In genomic region chr5:109601080-109601479, GRCm38 (mm10) we compare ENCODE assay signal across 9 mouse cellular contexts. TPM values are rescaled to one million over a fixed set of nuclear protein-coding genes. Genes with fewer than 3 reads are reported as not detected.
DNase-seq lines count a peak whose midpoint lies in the region; ATAC-seq and TF ChIP-seq lines count a peak whose summit lies in the region.
"Had no signal": no experiment of that assay in that cellular context is flagged by ENCODE, and none has a peak within 500 bp of the region (broad histone marks: within the 10 kb centered on the region; RNA-seq: fewer than 3 reads in every experiment).

No protein-coding gene starts in this region.

- peak; percentile 91 for TF ChIP-seq RAD21 in MEL (IDR thresholded peaks at IDR 0.05; ENCODE audit: low read depth, low read length)

- H3K9me3 ChIP-seq in heart, postnatal 0 days (replicated peaks; ENCODE audit: control insufficient read depth, low read length) = 0 out of 2 replicates have a peak, but pooled peaks cover 2% of the 10 kb centered on the region
- no peaks in the 10 kb centered on the region for H3K9me3 ChIP-seq in MEL (replicated peaks; ENCODE audit: insufficient read depth, low read length)
- peaks cover 53% of the 10 kb centered on the region for H3K9me3 ChIP-seq in embryonic facial prominence, embryonic 10.5 days
- H3K9me3 ChIP-seq in stomach, embryonic 14.5 days (ENCODE audit: control insufficient read depth, low read depth, low read length) = no peaks in the 10 kb centered on the region
- peaks cover 74% of the 10 kb centered on the region for H3K9me3 ChIP-seq in midbrain, embryonic 10.5 days (replicated peaks)

- 17% methylated on average over 3 of the region's 3 CpGs for WGBS in heart, postnatal 0 days
- 22% methylated on average over 3 of the region's 3 CpGs for WGBS in embryonic facial prominence, embryonic 10.5 days
- 9% methylated on average over 3 of the region's 3 CpGs for WGBS in stomach, embryonic 14.5 days
- 35% methylated on average over 3 of the region's 3 CpGs for WGBS in midbrain, embryonic 10.5 days

- H3K4me2 ChIP-seq in heart, postnatal 0 days (ENCODE audit: low read depth, low read length) = no peak overlapping the region
- no peak overlapping the region for H3K4me2 ChIP-seq in stomach, embryonic 14.5 days (replicated peaks; ENCODE audit: low read depth, low read length)
- H3K4me2 ChIP-seq: embryonic facial prominence, embryonic 15.5 days had no signal

- TF ChIP-seq CTCF in heart, postnatal 0 days (IDR thresholded peaks at IDR 0.05; ENCODE audit: low read depth) = peak; percentile 39; the same call in 1 of the 2 replicates
- peak; percentile 55 to 88 (median 86) for TF ChIP-seq CTCF in MEL (IDR thresholded peaks at IDR 0.05 in 2 of 3, conservative IDR thresholded peaks at IDR 0.05 in 1 of 3; ENCODE audit: control insufficient read depth in 1 of 3, insufficient read depth in 1 of 3, low read depth in 2 of 3, low read length in 3 of 3, poor library complexity in 1 of 3, severe bottlenecking in 1 of 3)

- H3K4me1 ChIP-seq in heart, postnatal 0 days (ENCODE audit: control insufficient read depth, insufficient read depth) = no peaks in the 10 kb centered on the region
- H3K4me1 ChIP-seq in MEL (ENCODE audit: control insufficient read depth in 1 of 2, insufficient read depth in 2 of 2, low read length in 2 of 2) = no peaks in the 10 kb centered on the region
- H3K4me1 ChIP-seq in embryonic facial prominence, embryonic 10.5 days = no peaks in the 10 kb centered on the region
- no peaks in the 10 kb centered on the region for H3K4me1 ChIP-seq in stomach, embryonic 14.5 days (ENCODE audit: control insufficient read depth, insufficient read depth, low read length)
- no peaks in the 10 kb centered on the region for H3K4me1 ChIP-seq in midbrain, embryonic 10.5 days
- H3K4me1 ChIP-seq: embryonic facial prominence, embryonic 15.5 days had no signal

- no peaks in the 10 kb centered on the region for H3K36me3 ChIP-seq in heart, postnatal 0 days (replicated peaks; ENCODE audit: control insufficient read depth, insufficient read depth, low read length)
- no peaks in the 10 kb centered on the region for H3K36me3 ChIP-seq in MEL (ENCODE audit: control insufficient read depth in 1 of 2, insufficient read depth in 2 of 2, low read length in 2 of 2)
- H3K36me3 ChIP-seq in embryonic facial prominence, embryonic 10.5 days (replicated peaks) = no peaks in the 10 kb centered on the region
- no peaks in the 10 kb centered on the region for H3K36me3 ChIP-seq in stomach, embryonic 14.5 days (ENCODE audit: control insufficient read depth, insufficient read depth, low read length)
- H3K36me3 ChIP-seq in midbrain, embryonic 10.5 days = no peaks in the 10 kb centered on the region
- H3K36me3 ChIP-seq: embryonic facial prominence, embryonic 15.5 days had no signal

- ATAC-seq in heart, postnatal 0 days (ENCODE audit: insufficient read depth, low read depth) = no peak
- ATAC-seq in stomach, embryonic 14.5 days (ENCODE audit: insufficient number of reproducible peaks, insufficient read depth, low FRiP score, low read depth) = 0 out of 2 replicates have a peak, but pooled peaks have one; percentile 4

- intact Hi-C loops in left cerebral cortex, postnatal 4 days (cut with DNase I) = no loop called here

- DNase-seq in heart, postnatal 0 days (ENCODE audit: low spot score) = no peak
- DNase-seq in heart, adult 9 months (ENCODE audit: low spot score in 2 of 2) = no peak
- DNase-seq in 3T3-L1 (ENCODE audit: low read depth, low spot score) (peak; percentile 63), MEL (ENCODE audit: low read depth, low spot score) (peak; percentile 57)
- peak; percentile 13 for DNase-seq in embryonic facial prominence, embryonic 10.5 days (ENCODE audit: low spot score)
- DNase-seq in left cerebral cortex, postnatal 4 days = peak; percentile 5
- no peak for DNase-seq in midbrain, embryonic 10.5 days (ENCODE audit: low spot score)

- H3K9ac ChIP-seq in heart, postnatal 0 days (replicated peaks; ENCODE audit: low read depth, low read length) = no peak overlapping the region
- H3K9ac ChIP-seq in MEL (ENCODE audit: control insufficient read depth, low read depth, low read length, poor library complexity, severe bottlenecking) = no peak overlapping the region
- no peak overlapping the region for H3K9ac ChIP-seq in stomach, embryonic 14.5 days (replicated peaks; ENCODE audit: low read depth, low read length)
- H3K9ac ChIP-seq: embryonic facial prominence, embryonic 15.5 days had no signal

- TF ChIP-seq POLR2A in MEL (IDR thresholded peaks at IDR 0.05; ENCODE audit: control insufficient read depth in 1 of 2, insufficient read depth in 1 of 2, low read depth in 1 of 2, low read length in 2 of 2, poor library complexity in 1 of 2) = no peak

- no peak overlapping the region for H3K27ac ChIP-seq in heart, postnatal 0 days (ENCODE audit: low read depth)
- no peak overlapping the region for H3K27ac ChIP-seq in MEL (ENCODE audit: control insufficient read depth, low read depth, low read length)
- H3K27ac ChIP-seq in embryonic facial prominence, embryonic 10.5 days (replicated peaks) = no peak overlapping the region
- H3K27ac ChIP-seq in stomach, embryonic 14.5 days (ENCODE audit: low read length) = no peak overlapping the region
- H3K27ac ChIP-seq in midbrain, embryonic 10.5 days (replicated peaks) = no peak overlapping the region
- H3K27ac ChIP-seq: embryonic facial prominence, embryonic 15.5 days had no signal

- TF ChIP-seq EP300 in heart, postnatal 0 days (IDR thresholded peaks at IDR 0.05; ENCODE audit: low read depth) = no peak
- no peak for TF ChIP-seq EP300 in MEL (IDR thresholded peaks at IDR 0.05; ENCODE audit: low read depth in 1 of 2, low read length in 2 of 2)

- H3K27me3 ChIP-seq in heart, postnatal 0 days (ENCODE audit: control insufficient read depth, insufficient read depth, low read length) = no peaks in the 10 kb centered on the region
- no peaks in the 10 kb centered on the region for H3K27me3 ChIP-seq in MEL (ENCODE audit: control insufficient read depth in 1 of 2, insufficient read depth in 2 of 2, low read length in 2 of 2)
- H3K27me3 ChIP-seq in embryonic facial prominence, embryonic 10.5 days (replicated peaks; ENCODE audit: low read depth, poor library complexity, severe bottlenecking) = no peaks in the 10 kb centered on the region
- H3K27me3 ChIP-seq in stomach, embryonic 14.5 days (ENCODE audit: control insufficient read depth, insufficient read depth, low read length) = no peaks in the 10 kb centered on the region
- H3K27me3 ChIP-seq in midbrain, embryonic 10.5 days (ENCODE audit: low read depth, poor library complexity, severe bottlenecking) = no peaks in the 10 kb centered on the region
- H3K27me3 ChIP-seq: embryonic facial prominence, embryonic 15.5 days had no signal

- no peak overlapping the region for H3K4me3 ChIP-seq in heart, postnatal 0 days (ENCODE audit: low read depth, low read length)
- no peak overlapping the region for H3K4me3 ChIP-seq in MEL (ENCODE audit: control insufficient read depth in 1 of 2, insufficient read depth in 1 of 2, low read depth in 2 of 2, low read length in 2 of 2)
- H3K4me3 ChIP-seq in embryonic facial prominence, embryonic 10.5 days = no peak overlapping the region
- H3K4me3 ChIP-seq in stomach, embryonic 14.5 days (ENCODE audit: low read depth, low read length) = no peak overlapping the region
- H3K4me3 ChIP-seq in midbrain, embryonic 10.5 days = no peak overlapping the region
- H3K4me3 ChIP-seq: embryonic facial prominence, embryonic 15.5 days had no signal

- H3K79me2 ChIP-seq in MEL (ENCODE audit: control insufficient read depth, insufficient read depth, low read length, poor library complexity) = no peaks in the 10 kb centered on the region

TF ChIP-seq in MEL, 35 proteins besides CTCF, POLR2A, EP300 and RAD21 (continues in another document):
- TF ChIP-seq USF1 (IDR thresholded peaks at IDR 0.05; ENCODE audit: low read depth, low read length) = no peak
- TF ChIP-seq TCF12 (IDR thresholded peaks at IDR 0.05; ENCODE audit: low read depth, low read length) = no peak
- no peak for TF ChIP-seq MAZ (IDR thresholded peaks at IDR 0.05; ENCODE audit: low read depth, low read length)
- no peak for TF ChIP-seq E2F4 (IDR thresholded peaks at IDR 0.05; ENCODE audit: borderline replicate concordance, low read depth, low read length)
- TF ChIP-seq ELF1 (IDR thresholded peaks at IDR 0.05; ENCODE audit: low read depth, low read length) = no peak
- TF ChIP-seq TBP (IDR thresholded peaks at IDR 0.05; ENCODE audit: low read depth, low read length) = no peak
- TF ChIP-seq MAX (IDR thresholded peaks at IDR 0.05; ENCODE audit: low read length) = no peak
- TF ChIP-seq ZC3H11A (IDR thresholded peaks at IDR 0.05; ENCODE audit: low read depth, low read length) = peak; percentile 71
- no peak for TF ChIP-seq CHD1 (IDR thresholded peaks at IDR 0.05; ENCODE audit: low read depth, low read length)
- peak; percentile 84 for TF ChIP-seq SMC3 (IDR thresholded peaks at IDR 0.05; ENCODE audit: low read depth, low read length)
- TF ChIP-seq MEF2A (IDR thresholded peaks at IDR 0.05; ENCODE audit: extremely low read depth, insufficient replicate concordance, low read depth, low read length, poor library complexity, severe bottlenecking) = no peak
- TF ChIP-seq KAT2A (conservative IDR thresholded peaks at IDR 0.05; ENCODE audit: low read depth, low read length) = no peak
- TF ChIP-seq MAFK (IDR thresholded peaks at IDR 0.05; ENCODE audit: borderline replicate concordance, low read depth, low read length) = no peak
- TF ChIP-seq MYB (IDR thresholded peaks at IDR 0.05; ENCODE audit: low read depth, low read length) = no peak
- TF ChIP-seq NELFE (IDR thresholded peaks at IDR 0.05; ENCODE audit: low read depth, low read length) = no peak
- no peak for TF ChIP-seq GABPA (IDR thresholded peaks at IDR 0.05; ENCODE audit: low read depth, low read length)
- TF ChIP-seq MXI1 (IDR thresholded peaks at IDR 0.05; ENCODE audit: low read depth, low read length) = 0 out of 2 replicates have a peak, but pooled peaks have one; percentile 33
- TF ChIP-seq UBTF (IDR thresholded peaks at IDR 0.05; ENCODE audit: borderline replicate concordance, insufficient read depth, low read depth, low read length) = no peak

RNA-seq across cellular contexts. Expression of gene Crlf2, which starts 42.3 kb away (rescaled TPM):
- total RNA-seq in heart, postnatal 0 days (2014; rRNA removed; ENCODE audit: low replicate concordance) = 10.4 and 13.2 TPM in 2 replicates
- polyA plus RNA-seq in heart, postnatal 0 days (2015; fragmentation: Nextera tagmentation; extraction: Ambion mirVana) = 10.6 and 11.5 TPM in 2 replicates
- total RNA-seq in MEL (2012; rRNA removed) = 9.4 and 11.1 TPM in 2 replicates
- polyA plus RNA-seq in MEL (2012; ENCODE audit: insufficient read depth in 1 of 2, insufficient read length in 2 of 2, low read depth in 1 of 2, low replicate concordance in 2 of 2, missing spikeins in 1 of 2) = 10 to 100 TPM in 1 of 2 experiments, not detected in 1; 14.1 TPM
- 3.7 and 4.6 TPM in 2 replicates for polyA plus RNA-seq in embryonic facial prominence, embryonic 10.5 days (2016; fragmentation: Nextera tagmentation; extraction: Ambion mirVana)
- total RNA-seq in left cerebral cortex, postnatal 4 days (2021) = 10 to 100 TPM; 41.6 to 47.1 TPM
- polyA plus RNA-seq in stomach, embryonic 14.5 days (2014; fragmentation: Nextera tagmentation; extraction: Ambion mirVana) = 8.7 and 9.6 TPM in 2 replicates
- 3.7 and 3.9 TPM in 2 replicates for polyA plus RNA-seq in midbrain, embryonic 10.5 days (2016; fragmentation: Nextera tagmentation; extraction: Ambion mirVana)

Comparison
In these comparisons a context has a peak if more than half of its experiments do, and no peak if none do; other contexts are left out.
1. DNase-seq: peak in 3T3-L1 (single experiment), MEL (single experiment), embryonic facial prominence, embryonic 10.5 days (single experiment) and left cerebral cortex, postnatal 4 days (single experiment); none in heart, postnatal 0 days (single experiment), heart, adult 9 months (0 of 2) and midbrain, embryonic 10.5 days (single experiment).